In the genomic region with DNA sequence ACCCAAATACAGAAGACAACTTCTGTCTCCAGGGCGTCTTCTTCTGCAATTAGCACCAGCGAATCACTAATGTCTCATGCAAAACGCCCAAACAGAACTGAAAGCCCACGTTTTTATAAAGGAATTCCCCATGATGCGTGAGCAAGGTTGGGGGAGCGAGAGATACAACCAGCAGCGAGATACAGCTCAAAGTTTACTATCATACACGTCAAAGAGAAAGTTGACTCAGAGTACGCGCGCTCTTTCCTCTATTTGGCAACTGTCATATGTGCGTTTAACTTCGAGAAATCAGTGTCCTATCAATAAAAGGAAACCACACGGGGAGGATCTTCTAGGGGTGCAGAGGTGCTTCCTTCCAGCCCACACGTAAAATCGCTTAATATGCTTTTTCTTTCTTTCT, we compare ENCODE assay signal across 8 mouse cellular contexts. TPM values are rescaled to one million over a fixed set of nuclear protein-coding genes. Genes with fewer than 3 reads are reported as not detected.
A peak's percentile ranks its signal among the peaks of the same experiment; 100 is the strongest.
DNase-seq lines count a peak whose midpoint lies in the region; ATAC-seq lines count a peak whose summit lies in the region.

No protein-coding gene starts in this region.

- no peak overlapping the region for H3K27ac ChIP-seq in intestine, embryonic 16.5 days (ENCODE audit: low read length)
- no peak overlapping the region for H3K27ac ChIP-seq in neural tube, embryonic 11.5 days (ENCODE audit: low read depth, low read length)

- H3K27me3 ChIP-seq in intestine, embryonic 16.5 days (replicated peaks; ENCODE audit: control insufficient read depth, insufficient read depth, low read length), result no peaks in the 10 kb centered on the region
- H3K27me3 ChIP-seq in neural tube, embryonic 11.5 days (ENCODE audit: control insufficient read depth, insufficient read depth, low read length), result no peaks in the 10 kb centered on the region

- H3K4me3 ChIP-seq in intestine, embryonic 16.5 days (ENCODE audit: low read length), result peak overlapping the region; percentile 79
- peak overlapping the region; percentile 53 for H3K4me3 ChIP-seq in neural tube, embryonic 11.5 days (ENCODE audit: low read depth, low read length)

- H3K4me2 ChIP-seq in intestine, embryonic 16.5 days (ENCODE audit: low read depth, low read length), result peak overlapping the region; percentile 93
- H3K4me2 ChIP-seq in neural tube, embryonic 11.5 days (ENCODE audit: low read depth), result peak overlapping the region; percentile 83

- H3K9ac ChIP-seq in intestine, embryonic 16.5 days (ENCODE audit: low read depth, low read length), result peak overlapping the region; percentile 82; the same call in 1 of the 2 replicates
- no peak overlapping the region for H3K9ac ChIP-seq in neural tube, embryonic 11.5 days (ENCODE audit: low read length)

- 2% methylated on average over 16 of the region's 16 CpGs for WGBS in intestine, embryonic 16.5 days
- WGBS in neural tube, embryonic 11.5 days, result 3% methylated on average over 16 of the region's 16 CpGs

- peak; percentile 20 for DNase-seq in adrenal gland, adult 2 months
- DNase-seq in adrenal gland, postnatal 14 days, result no peak
- peak; percentile 5 for DNase-seq in urinary bladder, postnatal 14 days (ENCODE audit: low spot score)
- no peak for DNase-seq in urinary bladder, postnatal 25 days (ENCODE audit: low spot score)
- DNase-seq in neural tube, embryonic 11.5 days (ENCODE audit: low spot score), result no peak
- no peak for DNase-seq in spleen, postnatal 14 days (ENCODE audit: low spot score in 2 of 2)

- ATAC-seq in intestine, embryonic 16.5 days, result no peak
- no peak for ATAC-seq in neural tube, embryonic 11.5 days (ENCODE audit: insufficient read depth, low FRiP score, low TSS enrichment)
- no peak for ATAC-seq in megakaryocyte-erythroid progenitor cell, adult 5-6 weeks (replicated peaks; ENCODE audit: low FRiP score, low TSS enrichment, poor library complexity, severe bottlenecking)

- no peaks in the 10 kb centered on the region for H3K9me3 ChIP-seq in intestine, embryonic 16.5 days (ENCODE audit: control insufficient read depth, low read length)
- H3K9me3 ChIP-seq in neural tube, embryonic 11.5 days (ENCODE audit: control insufficient read depth, low read length), result no peaks in the 10 kb centered on the region

- no peaks in the 10 kb centered on the region for H3K36me3 ChIP-seq in intestine, embryonic 16.5 days (ENCODE audit: control insufficient read depth, insufficient read depth, low read length)
- H3K36me3 ChIP-seq in neural tube, embryonic 11.5 days (ENCODE audit: control insufficient read depth, insufficient read depth, low read length), result no peaks in the 10 kb centered on the region

- no peaks in the 10 kb centered on the region for H3K4me1 ChIP-seq in intestine, embryonic 16.5 days (ENCODE audit: control insufficient read depth, insufficient read depth, low read length)
- 0 out of 2 replicates have a peak, but pooled peaks cover 6% of the 10 kb centered on the region for H3K4me1 ChIP-seq in neural tube, embryonic 11.5 days (ENCODE audit: control insufficient read depth, insufficient read depth, low read length)

RNA-seq across cellular contexts. Expression of gene Tmtc2, which starts 1.4 kb away (rescaled TPM):
- total RNA-seq in adrenal gland, adult 2 months (2021), result 1 to 10 TPM; 3.3 to 7.4 TPM
- 0.31 and 0.85 TPM in 2 replicates for polyA plus RNA-seq in adrenal gland, adult 2 months (2012; rRNA removed)
- 9.1 and 11.7 TPM in 2 replicates for total RNA-seq in adrenal gland, postnatal 14 days (2021)
- 5.4 and 5.8 TPM in 2 replicates for polyA plus RNA-seq in intestine, embryonic 16.5 days (2015; fragmentation: Nextera tagmentation; extraction: Ambion mirVana)
- polyA plus RNA-seq in neural tube, embryonic 11.5 days (2014; fragmentation: Nextera tagmentation; extraction: Ambion mirVana), result 4.7 and 6.2 TPM in 2 replicates
- 0.13 TPM in 1 of 2 replicates, not detected in the other for total RNA-seq in megakaryocyte-erythroid progenitor cell, adult 5-6 weeks (2014; fragmentation: Nextera tagmentation)
- total RNA-seq in megakaryocyte-erythroid progenitor cell, adult 5-6 weeks (2017), result 0.05 and 0.95 TPM in 2 replicates

Comparison
In these comparisons a context has a peak if more than half of its experiments do, and no peak if none do; other contexts are left out.
1. DNase-seq: peak in adrenal gland, adult 2 months (single experiment) and urinary bladder, postnatal 14 days (single experiment); none in adrenal gland, postnatal 14 days (single experiment), urinary bladder, postnatal 25 days (single experiment), neural tube, embryonic 11.5 days (single experiment) and spleen, postnatal 14 days (0 of 2).